Mouse (Mus musculus): ENCODE results near the gene Zcchc24. TPM values are rescaled to one million over a fixed set of nuclear protein-coding genes. Genes with fewer than 3 reads are reported as not detected.

Gene Zcchc24
- polyA plus RNA-seq, 1 experiment from 2014 or later, result 13.4 TPM

DNA sequence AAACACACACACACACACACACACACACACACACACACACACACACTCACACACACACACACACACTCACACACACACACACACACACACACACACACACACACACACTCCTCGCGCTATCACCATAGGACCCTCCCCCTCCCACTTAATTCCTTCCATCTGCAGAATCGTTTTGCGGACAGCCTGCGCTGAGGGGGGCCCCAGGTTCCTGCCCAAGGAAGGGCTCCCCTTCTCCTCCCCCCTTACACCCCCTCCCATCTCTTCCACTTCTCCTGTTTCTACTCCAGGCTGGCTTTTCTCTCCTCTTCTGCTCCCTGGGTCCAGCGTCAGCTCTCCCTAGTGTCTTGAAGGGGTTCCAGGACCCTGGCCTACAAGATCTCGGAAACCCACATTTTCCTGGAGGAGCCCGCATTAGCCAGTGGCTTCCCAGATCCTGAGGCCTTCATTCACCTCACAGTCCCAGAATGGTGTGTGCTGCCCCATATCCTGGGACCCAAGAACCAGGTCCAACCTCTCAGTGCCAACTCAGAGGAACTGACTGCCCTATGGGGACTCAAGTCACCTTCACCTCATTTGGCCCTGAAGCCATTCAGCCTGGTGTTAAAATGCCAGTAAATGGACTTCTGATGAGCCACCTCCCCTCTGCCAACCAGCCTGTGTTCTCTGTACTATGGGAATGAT is 927 bp upstream of the Zcchc24 start:
- Histone ChIP-seq H3K27me3 (ENCODE audit: control insufficient read depth, insufficient read depth, low read length) (no peaks in the 10 kb centered on the region), H3K4me3 (ENCODE audit: low read depth, low read length) (no peak overlapping the region), H3K36me3 (ENCODE audit: control insufficient read depth, insufficient read depth, low read length) (no peaks in the 10 kb centered on the region), H3K4me2 (replicated peaks; ENCODE audit: low read depth, low read length) (no peak overlapping the region; the same call in 1 of the 2 replicates), H3K27ac (ENCODE audit: low read depth, low read length) (no peak overlapping the region), H3K9me3 (ENCODE audit: control insufficient read depth, low read length) (no peaks in the 10 kb centered on the region), H3K9ac (ENCODE audit: low read depth, low read length) (no peak overlapping the region), H3K4me1 (replicated peaks; ENCODE audit: control insufficient read depth, insufficient read depth, low read length) (peaks cover 19% of the 10 kb centered on the region)
- no peak for ATAC-seq (ENCODE audit: low FRiP score)
- DNase-seq (ENCODE audit: low spot score), result peak; percentile 65
- 18% methylated on average over 6 of the region's 8 CpGs for WGBS

GRCm38 (mm10) chr14:25768261-25768893 is 462 bp downstream of the Zcchc24 start:
- WGBS, result under 1% methylated on average over 41 of the region's 50 CpGs
- H3K4me2 ChIP-seq (replicated peaks; ENCODE audit: low read depth, low read length), result peak overlapping the region; percentile 97
- ATAC-seq (ENCODE audit: low FRiP score) (peak; percentile 38), DNase-seq (ENCODE audit: low spot score) (peak; percentile 66)
- peaks cover 19% of the 10 kb centered on the region for H3K4me1 ChIP-seq (replicated peaks; ENCODE audit: control insufficient read depth, insufficient read depth, low read length)
- no peaks in the 10 kb centered on the region for H3K36me3 ChIP-seq (ENCODE audit: control insufficient read depth, insufficient read depth, low read length)
- no peaks in the 10 kb centered on the region for H3K27me3 ChIP-seq (ENCODE audit: control insufficient read depth, insufficient read depth, low read length)
- H3K4me3 ChIP-seq (ENCODE audit: low read depth, low read length), result peak overlapping the region; percentile 59
- H3K9me3 ChIP-seq (ENCODE audit: control insufficient read depth, low read length), result no peaks in the 10 kb centered on the region
- peak overlapping the region; percentile 37 for H3K27ac ChIP-seq (ENCODE audit: low read depth, low read length)
- peak overlapping the region; percentile 62 for H3K9ac ChIP-seq (ENCODE audit: low read depth, low read length)

- peak overlapping the region; percentile 59 for H3K4me3 ChIP-seq (ENCODE audit: low read depth, low read length)
- H3K27me3 ChIP-seq (ENCODE audit: control insufficient read depth, insufficient read depth, low read length), result no peaks in the 10 kb centered on the region
- H3K4me1 ChIP-seq (replicated peaks; ENCODE audit: control insufficient read depth, insufficient read depth, low read length), result peaks cover 19% of the 10 kb centered on the region
- no peak for ATAC-seq (ENCODE audit: low FRiP score)
- WGBS, result 21% methylated on average over 6 of the region's 6 CpGs
- no peak for DNase-seq (ENCODE audit: low spot score)
- H3K4me2 ChIP-seq (replicated peaks; ENCODE audit: low read depth, low read length), result peak overlapping the region; percentile 97
- no peaks in the 10 kb centered on the region for H3K36me3 ChIP-seq (ENCODE audit: control insufficient read depth, insufficient read depth, low read length)
- H3K9me3 ChIP-seq (ENCODE audit: control insufficient read depth, low read length), result no peaks in the 10 kb centered on the region
- H3K27ac ChIP-seq (ENCODE audit: low read depth, low read length), result peak overlapping the region; percentile 37; the same call in 1 of the 2 replicates
- H3K9ac ChIP-seq (ENCODE audit: low read depth, low read length), result peak overlapping the region; percentile 62
These were observed 1.1 kb downstream of the Zcchc24 start for GRCm38 (mm10) chr14:25767725-25768203.

GRCm38 (mm10) chr14:25766441-25766840 is 2.4 kb downstream of the Zcchc24 start:
- H3K4me2 ChIP-seq (replicated peaks; ENCODE audit: low read depth, low read length), result peak overlapping the region; percentile 97
- no peak overlapping the region for H3K9ac ChIP-seq (ENCODE audit: low read depth, low read length)
- no peaks in the 10 kb centered on the region for H3K36me3 ChIP-seq (ENCODE audit: control insufficient read depth, insufficient read depth, low read length)
- no peak for ATAC-seq (ENCODE audit: low FRiP score)
- no peaks in the 10 kb centered on the region for H3K27me3 ChIP-seq (ENCODE audit: control insufficient read depth, insufficient read depth, low read length)
- no peak overlapping the region for H3K27ac ChIP-seq (ENCODE audit: low read depth, low read length)
- peaks cover 19% of the 10 kb centered on the region for H3K4me1 ChIP-seq (replicated peaks; ENCODE audit: control insufficient read depth, insufficient read depth, low read length)
- 41% methylated on average over 4 of the region's 4 CpGs for WGBS
- DNase-seq (ENCODE audit: low spot score), result no peak
- H3K9me3 ChIP-seq (ENCODE audit: control insufficient read depth, low read length), result no peaks in the 10 kb centered on the region
- no peak overlapping the region for H3K4me3 ChIP-seq (ENCODE audit: low read depth, low read length)

DNA sequence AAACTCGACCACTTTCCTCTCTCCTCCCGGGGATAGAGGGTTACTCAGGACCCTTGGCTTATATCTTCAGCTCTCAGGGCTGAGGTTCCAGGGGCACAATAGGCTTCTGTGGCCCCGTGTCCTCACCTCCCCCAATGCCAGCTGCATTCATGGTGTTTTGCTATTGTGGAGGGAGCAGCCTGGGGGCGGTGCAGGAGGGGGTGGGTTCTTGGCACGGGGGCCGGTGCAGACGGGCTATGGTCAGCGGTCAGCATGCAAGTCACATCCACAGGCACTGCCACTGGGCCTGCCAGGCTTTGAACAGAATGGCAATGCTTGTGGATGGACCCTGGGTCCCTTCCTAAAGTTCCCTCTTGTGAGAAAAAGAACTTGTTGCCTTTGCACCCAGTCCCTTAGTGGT is 2.9 kb downstream of the Zcchc24 start:
- H3K9me3 ChIP-seq (ENCODE audit: control insufficient read depth, low read length), result no peaks in the 10 kb centered on the region
- DNase-seq (ENCODE audit: low spot score), result peak; percentile 58
- peak overlapping the region; percentile 97 for H3K4me2 ChIP-seq (replicated peaks; ENCODE audit: low read depth, low read length)
- 0 out of 2 replicates have a peak overlapping the region, but pooled peaks have one; percentile 15 for H3K9ac ChIP-seq (ENCODE audit: low read depth, low read length)
- no peak overlapping the region for H3K4me3 ChIP-seq (ENCODE audit: low read depth, low read length)
- H3K27me3 ChIP-seq (ENCODE audit: control insufficient read depth, insufficient read depth, low read length), result no peaks in the 10 kb centered on the region
- H3K36me3 ChIP-seq (ENCODE audit: control insufficient read depth, insufficient read depth, low read length), result no peaks in the 10 kb centered on the region
- WGBS, result 11% methylated on average over 8 of the region's 8 CpGs
- H3K4me1 ChIP-seq (replicated peaks; ENCODE audit: control insufficient read depth, insufficient read depth, low read length), result peaks cover 19% of the 10 kb centered on the region
- H3K27ac ChIP-seq (ENCODE audit: low read depth, low read length), result 0 out of 2 replicates have a peak overlapping the region, but pooled peaks have one; percentile 47
- ATAC-seq (ENCODE audit: low FRiP score), result peak; percentile 44

DNA sequence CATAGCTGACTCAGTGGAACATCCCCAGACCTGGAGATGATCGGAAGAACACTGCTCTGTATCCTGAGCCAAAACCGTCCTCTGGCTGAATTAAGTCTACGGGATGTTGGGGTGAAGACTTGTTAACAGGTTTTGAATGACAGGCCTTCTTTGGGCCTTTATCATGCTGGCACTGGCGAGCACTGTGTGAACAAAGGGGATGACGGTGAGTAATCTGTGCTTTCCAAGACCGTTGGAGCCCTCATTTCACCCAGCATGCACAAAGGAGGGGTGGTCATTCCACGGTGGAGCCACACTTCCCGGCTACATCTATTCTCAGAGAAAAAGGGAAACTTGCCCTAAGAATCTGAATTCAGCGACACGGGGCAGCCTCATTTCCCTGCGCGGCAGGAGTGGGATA is 3.7 kb downstream of the Zcchc24 start:
- H3K4me3 ChIP-seq (ENCODE audit: low read depth, low read length), result no peak overlapping the region
- H3K36me3 ChIP-seq (ENCODE audit: control insufficient read depth, insufficient read depth, low read length), result no peaks in the 10 kb centered on the region
- ATAC-seq (ENCODE audit: low FRiP score) (no peak), DNase-seq (ENCODE audit: low spot score) (no peak)
- H3K9ac ChIP-seq (ENCODE audit: low read depth, low read length), result no peak overlapping the region
- peaks cover 19% of the 10 kb centered on the region for H3K4me1 ChIP-seq (replicated peaks; ENCODE audit: control insufficient read depth, insufficient read depth, low read length)
- no peaks in the 10 kb centered on the region for H3K27me3 ChIP-seq (ENCODE audit: control insufficient read depth, insufficient read depth, low read length)
- peak overlapping the region; percentile 97 for H3K4me2 ChIP-seq (replicated peaks; ENCODE audit: low read depth, low read length)
- H3K27ac ChIP-seq (ENCODE audit: low read depth, low read length), result peak overlapping the region; percentile 47
- no peaks in the 10 kb centered on the region for H3K9me3 ChIP-seq (ENCODE audit: control insufficient read depth, low read length)
- WGBS, result 36% methylated on average over 12 of the region's 12 CpGs

DNA sequence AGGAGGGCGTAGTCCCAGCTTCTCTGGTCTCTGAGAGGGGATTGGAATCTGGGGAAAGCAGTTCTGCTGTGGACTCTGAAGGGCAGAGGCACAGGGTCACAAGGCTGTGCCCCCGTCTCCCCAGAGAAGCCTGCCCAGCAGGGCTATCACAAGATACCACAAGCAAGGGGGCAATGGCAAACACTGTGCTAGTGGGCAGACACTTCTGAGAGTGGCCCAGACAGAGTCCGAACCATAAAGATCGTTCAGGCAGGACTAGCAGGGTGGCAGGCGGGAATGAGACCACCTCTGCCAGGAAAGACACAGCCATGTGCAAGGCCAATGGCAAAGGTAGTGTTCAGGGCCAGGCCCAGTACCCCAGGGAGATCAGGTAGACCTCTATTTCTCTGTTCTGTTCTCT is 7.7 kb downstream of the Zcchc24 start:
- Histone ChIP-seq H3K9me3 (ENCODE audit: control insufficient read depth, low read length) (no peaks in the 10 kb centered on the region), H3K9ac (ENCODE audit: low read depth, low read length) (no peak overlapping the region), H3K36me3 (ENCODE audit: control insufficient read depth, insufficient read depth, low read length) (no peaks in the 10 kb centered on the region), H3K4me2 (replicated peaks; ENCODE audit: low read depth, low read length) (no peak overlapping the region), H3K4me1 (replicated peaks; ENCODE audit: control insufficient read depth, insufficient read depth, low read length) (peaks cover 7% of the 10 kb centered on the region; the same call in 1 of the 2 replicates), H3K4me3 (ENCODE audit: low read depth, low read length) (no peak overlapping the region), H3K27me3 (ENCODE audit: control insufficient read depth, insufficient read depth, low read length) (no peaks in the 10 kb centered on the region), H3K27ac (ENCODE audit: low read depth, low read length) (no peak overlapping the region)
- DNase-seq (ENCODE audit: low spot score) (no peak), ATAC-seq (ENCODE audit: low FRiP score) (no peak)
- 92% methylated on average over 5 of the region's 5 CpGs for WGBS

GRCm38 (mm10) chr14:25759981-25760537 is 8.8 kb downstream of the Zcchc24 start:
- Histone ChIP-seq H3K9me3 (ENCODE audit: control insufficient read depth, low read length) (no peaks in the 10 kb centered on the region), H3K4me3 (ENCODE audit: low read depth, low read length) (no peak overlapping the region), H3K9ac (ENCODE audit: low read depth, low read length) (no peak overlapping the region), H3K36me3 (ENCODE audit: control insufficient read depth, insufficient read depth, low read length) (no peaks in the 10 kb centered on the region), H3K27ac (ENCODE audit: low read depth, low read length) (no peak overlapping the region), H3K4me1 (replicated peaks; ENCODE audit: control insufficient read depth, insufficient read depth, low read length) (no peaks in the 10 kb centered on the region; the same call in none of the 2 replicates), H3K4me2 (replicated peaks; ENCODE audit: low read depth, low read length) (no peak overlapping the region), H3K27me3 (ENCODE audit: control insufficient read depth, insufficient read depth, low read length) (no peaks in the 10 kb centered on the region)
- WGBS, result 71% methylated on average over 8 of the region's 8 CpGs
- DNase-seq (ENCODE audit: low spot score), result no peak
- no peak for ATAC-seq (ENCODE audit: low FRiP score)

Data from hindbrain, embryonic 11.5 days (tissue).